Mouse (Mus musculus) right cerebral cortex, postnatal 10 days (tissue): Measurements from ENCODE around the gene Aloxe3.

ENCODE experiments used
- DNase-seq, 2 experiments: peaks; one replicate each; pipeline ENCODE4 v3.0.0; 2021; ENCODE audit warnings: low spot score in 2 of 2

The Aloxe3 gene

GRCm38 (mm10) chr11:69174722-69175121 lies 49.0 kb downstream of the Aloxe3 start:
- no peak for DNase-seq

- no peak for DNase-seq
Observed at GRCm38 (mm10) chr11:69178525-69178924, 52.8 kb downstream of the Aloxe3 start.

GRCm38 (mm10) chr11:69179512-69179911 lies 53.8 kb downstream of the Aloxe3 start:
- no peak for DNase-seq

DNA sequence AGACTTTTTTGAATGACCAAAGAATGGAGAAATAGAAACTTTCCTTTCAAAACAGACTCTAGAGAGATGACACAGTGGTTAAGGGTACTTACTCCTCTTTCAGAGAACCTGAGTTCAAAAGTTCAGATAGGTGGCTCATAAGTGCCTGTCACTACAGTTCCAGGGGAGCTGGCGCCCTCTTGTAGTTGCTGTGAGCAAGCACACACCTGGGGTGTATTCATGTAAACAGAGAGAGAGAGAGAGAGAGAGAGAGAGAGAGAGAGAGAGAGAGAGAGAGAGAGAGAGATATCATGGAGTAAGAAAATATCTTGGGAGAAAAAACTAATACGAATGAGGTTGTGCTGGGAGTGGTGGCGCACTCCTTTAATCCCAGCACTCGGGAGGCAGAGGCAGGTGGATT lies 54.4 kb downstream of the Aloxe3 start:
- no peak for DNase-seq

DNA sequence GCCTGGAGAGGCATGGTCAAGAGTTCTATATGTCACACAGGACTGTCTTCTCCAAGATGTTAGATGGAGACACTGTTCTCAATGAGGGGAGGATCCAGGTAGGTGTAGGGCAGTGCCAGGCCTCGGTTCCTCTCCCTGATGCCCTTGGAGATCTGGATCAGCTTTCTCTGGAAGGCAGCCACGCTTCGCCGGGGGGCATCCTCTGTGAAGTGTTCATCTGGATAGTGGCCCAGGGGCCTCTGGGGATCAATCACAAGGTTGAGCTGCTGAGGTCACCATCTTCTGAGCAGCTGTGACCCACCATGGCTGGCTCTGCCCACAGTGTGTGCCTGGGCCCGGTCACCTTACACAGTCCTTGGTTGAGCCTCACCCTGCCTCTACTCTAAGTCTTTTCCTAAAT lies 59.3 kb downstream of the Aloxe3 start:
- DNase-seq, result peak in 1 of 2 experiments; percentile 17

GRCm38 (mm10) chr11:69185936-69186335 lies 60.2 kb downstream of the Aloxe3 start:
- peak in 1 of 2 experiments; percentile 20 for DNase-seq

GRCm38 (mm10) chr11:69192840-69193239 lies 67.1 kb downstream of the Aloxe3 start:
- DNase-seq, result peak in 1 of 2 experiments; percentile 58

DNA sequence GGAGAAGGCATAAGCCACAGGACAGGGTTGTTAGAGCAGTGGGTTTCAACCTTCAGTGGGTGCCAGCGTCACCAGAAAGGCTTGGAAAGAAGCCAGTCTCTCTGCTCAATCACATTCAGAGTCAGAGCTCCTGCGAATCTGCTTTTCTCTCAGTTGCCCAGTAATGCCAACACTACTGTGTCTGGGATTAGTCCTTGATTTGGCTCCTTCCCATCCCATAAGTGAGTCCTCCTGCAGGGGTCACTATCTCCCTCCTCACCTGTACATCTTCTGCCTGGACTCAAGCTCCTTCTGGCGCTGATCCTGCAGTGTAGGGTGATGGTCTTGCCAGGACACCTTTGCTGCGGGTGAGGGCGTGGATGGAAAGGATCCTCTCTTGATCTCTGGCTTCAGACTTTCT lies 71.1 kb downstream of the Aloxe3 start:
- no peak for DNase-seq

GRCm38 (mm10) chr11:69197194-69197593 lies 71.5 kb downstream of the Aloxe3 start:
- DNase-seq, result no peak

DNA sequence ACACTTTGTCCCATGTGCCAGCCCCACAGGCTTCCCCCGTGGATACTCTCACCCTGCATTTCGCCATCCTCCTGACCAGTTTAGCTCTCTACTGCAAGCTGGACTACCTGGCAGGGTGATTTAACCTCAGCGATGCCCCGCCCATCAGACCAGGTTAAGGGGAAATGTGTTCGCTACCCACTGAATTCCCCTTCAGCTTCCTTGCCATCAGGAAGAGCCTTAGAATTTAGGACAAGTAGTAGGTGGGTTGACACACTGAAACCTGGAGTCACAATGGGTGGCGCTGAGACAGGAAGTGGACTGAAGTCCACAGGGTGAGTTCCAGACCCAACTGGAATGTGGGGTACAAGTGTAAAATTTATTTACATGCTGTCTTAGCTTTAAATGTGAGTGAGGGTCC lies 72.0 kb downstream of the Aloxe3 start, which contains the start of gene Alox8:
TSS of gene Alox8 (minus strand) at position 101 of the 400 bp plus-strand sequence.
- DNase-seq, result no peak
